Mouse (Mus musculus) erythroblast, embryonic 14.5 days (primary cell): ENCODE data around the gene Cdc25b.

ENCODE experiments used
- GATA1 ChIP-seq: IDR thresholded peaks from 2 replicates; pipeline ENCODE4 v1.6.1; 2012; ENCODE audit warnings: low read length, inconsistent platforms, mixed read lengths
- TAL1 ChIP-seq: IDR thresholded peaks from 3 replicates; pipeline ENCODE4 v1.6.1; 2012; ENCODE audit warnings: low read length, inconsistent platforms, mixed read lengths

DNA sequence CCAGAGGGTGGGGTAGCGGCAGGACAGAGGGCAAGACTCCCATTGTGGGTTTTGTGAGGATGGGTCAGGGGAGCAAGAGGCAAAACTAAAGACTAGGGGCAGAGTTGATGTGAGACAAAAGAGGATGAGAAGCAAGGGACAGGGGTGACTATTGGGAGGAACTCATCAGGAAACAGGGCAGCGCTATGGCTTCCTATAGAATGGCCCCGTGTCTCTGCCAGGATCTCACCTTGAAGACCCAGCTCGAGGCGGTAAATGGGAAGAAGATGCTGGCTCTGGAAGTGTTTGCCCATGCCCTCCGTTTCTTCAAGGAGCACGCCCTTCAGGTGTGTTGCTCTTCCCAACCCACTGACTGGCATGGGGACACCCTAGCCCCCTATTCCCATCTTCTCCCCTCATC is 48.0 kb upstream of the Cdc25b start:
- TF ChIP-seq GATA1, result no peak
- no peak for TF ChIP-seq TAL1
